Mouse (Mus musculus) left cerebral cortex, adult 8-10 months (tissue): Measurements from ENCODE around the gene Rcn2. TPM values are rescaled to one million over a fixed set of nuclear protein-coding genes. Genes with fewer than 3 reads are reported as not detected.
"Not testable (repeated sequence)": the region's sequence is repeated elsewhere in the genome, so short reads cannot be mapped to it uniquely, and the experiment has no call there.

Source experiments
- DNase-seq, 2 experiments: peaks; one replicate each; pipeline ENCODE4 v3.0.0; 2022; ENCODE audit warnings: low spot score in 2 of 2
- total RNA-seq, 4 experiments: library from RNA; stranded (reverse); gene quantifications; 2 replicates each; pipeline ENCODE4 v1.2.4; 2022

The Rcn2 gene
- 100 to 1,000 TPM in 3 of 4 experiments, 10 to 100 TPM in 1; 98.4 to 109 (median 102) TPM for total RNA-seq

DNA sequence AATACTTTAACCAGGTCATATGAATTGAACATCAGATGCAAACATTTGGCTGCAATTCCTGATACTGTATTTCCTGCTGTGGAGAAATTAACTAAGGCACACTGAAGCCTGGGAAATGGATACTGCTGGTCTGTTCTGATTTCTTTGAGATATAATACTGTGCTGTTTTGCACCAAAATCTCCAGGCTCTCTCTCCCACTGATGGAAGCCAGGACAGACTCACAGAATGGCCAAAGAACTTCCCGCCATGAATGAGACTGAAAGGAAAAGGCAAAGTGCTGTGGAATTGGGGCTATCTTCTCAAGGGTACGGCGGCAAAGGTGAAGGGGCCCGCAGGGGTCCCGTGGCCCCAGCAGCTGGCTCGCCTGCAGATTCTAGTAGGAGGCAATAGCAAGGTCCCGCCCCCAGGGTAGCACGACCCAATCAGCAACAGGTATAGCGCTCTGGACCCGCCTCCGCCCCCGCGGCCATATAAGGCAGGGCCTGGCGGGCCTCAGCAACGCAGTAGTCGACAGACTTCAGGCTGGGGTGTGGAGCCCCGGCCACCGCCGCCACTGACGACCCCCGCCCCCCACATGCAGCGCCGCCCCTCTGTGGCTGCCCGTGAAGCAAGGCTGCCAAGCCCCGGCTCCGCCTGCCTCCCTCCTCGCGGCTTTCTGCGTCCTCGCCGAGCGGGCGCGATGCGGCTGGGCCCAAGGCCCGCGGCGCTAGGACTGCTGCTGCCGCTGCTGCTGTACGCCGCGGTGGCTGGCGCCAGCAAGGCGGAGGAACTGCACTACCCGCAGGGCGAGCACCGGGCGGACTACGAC is at the start of gene Rcn2:
Gene Rcn2 (plus strand): TSS at position 474 of the 809 bp plus-strand sequence.
- DNase-seq = peak; percentile 94

DNA sequence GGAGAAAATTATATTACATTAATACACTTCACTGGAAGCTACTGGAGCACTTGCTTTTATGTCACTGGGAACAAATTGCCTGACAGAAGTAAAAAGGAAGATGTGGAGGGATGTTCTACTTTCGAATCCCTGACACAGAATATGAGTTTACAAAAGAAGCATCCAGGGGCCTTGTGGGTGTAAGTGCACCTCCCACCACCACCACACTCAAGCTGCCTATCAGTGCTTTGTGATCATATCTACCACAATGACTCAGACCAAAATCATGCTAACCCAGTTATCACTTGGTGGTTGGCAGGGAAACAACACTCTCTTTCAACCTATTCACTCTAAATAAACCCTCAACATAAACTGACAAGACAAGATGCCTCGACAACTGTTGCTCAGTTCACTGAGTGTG is 37.0 kb upstream of the Rcn2 start:
- DNase-seq = not testable (repeated sequence)

GRCm38 (mm10) chr9:56010450-56010849 is 31.2 kb upstream of the Rcn2 start, which contains the start of gene 4930563M21Rik:
4930563M21Rik (minus strand) TSS chr9:56010550.
- DNase-seq = no peak

GRCm38 (mm10) chr9:56024772-56025171 is 16.9 kb upstream of the Rcn2 start:
- DNase-seq = no peak

- DNase-seq = no peak
Measured at GRCm38 (mm10) chr9:56027292-56027691, 14.4 kb upstream of the Rcn2 start.

DNA sequence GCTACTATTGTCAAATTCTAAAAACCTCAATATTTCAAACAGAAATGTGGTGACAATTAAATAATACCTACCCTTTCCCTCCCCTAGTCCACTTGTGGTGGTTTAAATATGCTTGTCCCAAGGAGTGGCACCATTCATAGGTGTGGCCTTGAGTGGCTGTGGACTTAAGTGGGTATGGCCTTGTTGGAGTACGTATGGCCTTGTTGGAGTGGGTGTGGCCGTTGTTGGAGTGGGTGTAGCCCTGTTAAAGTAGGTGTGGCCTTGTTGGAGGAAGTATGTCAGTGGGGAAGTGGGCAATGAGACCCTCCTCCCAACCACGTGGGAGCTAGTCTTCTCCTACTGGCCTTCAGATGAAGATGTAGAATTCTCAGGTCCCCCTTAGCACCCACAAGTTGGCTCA is 9.4 kb upstream of the Rcn2 start:
- no peak for DNase-seq

DNA sequence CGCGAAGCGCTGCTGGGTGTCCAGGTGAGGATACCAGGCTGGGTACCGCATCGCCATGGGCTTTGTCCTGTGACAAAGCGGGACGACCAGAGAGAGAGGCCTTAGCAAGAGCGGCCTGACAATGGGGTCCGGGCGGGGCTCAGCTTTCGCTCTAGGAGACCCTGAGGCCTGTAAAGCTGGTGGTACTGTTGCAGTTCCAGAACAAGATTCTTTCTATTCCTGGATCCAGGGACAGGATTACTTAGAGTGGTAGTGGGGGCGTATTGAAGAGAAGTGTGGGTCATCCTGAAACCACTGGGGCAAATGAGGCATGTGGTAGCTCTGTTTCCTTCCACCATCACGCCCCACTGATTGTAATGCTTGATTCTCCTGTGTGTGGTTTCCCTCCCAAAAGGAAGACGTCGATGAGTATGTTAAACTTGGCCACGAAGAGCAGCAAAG is 556 bp downstream of the Rcn2 start:
- DNase-seq = no peak

DNA sequence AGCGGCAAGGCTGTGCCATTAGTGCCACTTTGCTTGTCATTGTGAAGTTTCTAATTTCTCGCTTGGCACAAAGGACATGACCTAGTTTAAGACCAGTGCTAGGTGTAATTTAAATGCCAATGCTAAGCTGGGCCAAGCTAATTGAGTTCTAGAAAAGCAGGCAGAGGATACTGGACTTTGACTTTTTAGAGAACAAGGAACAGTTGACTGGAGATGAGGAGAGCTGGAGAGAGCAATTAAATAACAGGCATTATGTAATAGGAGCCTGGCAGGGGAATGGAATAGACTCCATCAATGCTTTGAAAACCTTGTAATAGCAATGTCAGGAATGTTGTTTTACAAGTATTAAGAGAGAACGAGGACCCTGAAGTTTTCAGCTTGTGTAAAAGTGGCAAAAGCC is 12.2 kb downstream of the Rcn2 start:
- peak in 1 of 2 experiments; percentile 26 for DNase-seq

GRCm38 (mm10) chr9:56056147-56056546 is 14.5 kb downstream of the Rcn2 start:
- DNase-seq = no peak

GRCm38 (mm10) chr9:56062336-56062735 is 20.7 kb downstream of the Rcn2 start:
- DNase-seq = no peak

- DNase-seq = no peak
Measured at GRCm38 (mm10) chr9:56065011-56065410, 23.4 kb downstream of the Rcn2 start.

- DNase-seq = no peak
Measured at GRCm38 (mm10) chr9:56067964-56068363, 26.3 kb downstream of the Rcn2 start.

- no peak for DNase-seq
Measured at GRCm38 (mm10) chr9:56068630-56069029, 27.0 kb downstream of the Rcn2 start.

- no peak for DNase-seq
Measured at GRCm38 (mm10) chr9:56072861-56073260, 31.2 kb downstream of the Rcn2 start.

- DNase-seq = no peak
Measured at GRCm38 (mm10) chr9:56074863-56075262, 33.2 kb downstream of the Rcn2 start.

DNA sequence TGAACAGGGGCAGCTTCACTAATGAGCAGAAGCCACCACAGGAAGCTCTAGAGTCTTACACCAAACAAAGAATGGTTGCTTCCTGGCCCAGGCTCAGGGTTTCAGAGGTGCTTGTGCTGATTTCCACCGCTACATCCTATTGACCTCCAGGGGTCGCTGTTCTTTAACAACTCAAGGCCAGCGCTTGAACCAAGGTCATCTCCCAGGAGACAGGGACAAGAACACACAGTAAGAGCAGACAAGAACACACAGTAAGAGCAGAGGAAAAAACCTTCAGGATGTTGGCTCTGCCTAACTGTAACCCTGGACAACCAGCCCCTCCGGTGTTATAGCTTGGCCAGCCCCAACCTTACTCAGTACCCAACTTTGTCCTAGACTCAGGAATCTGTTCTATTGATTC is 33.6 kb downstream of the Rcn2 start:
- DNase-seq = peak in 1 of 2 experiments; percentile 66

DNA sequence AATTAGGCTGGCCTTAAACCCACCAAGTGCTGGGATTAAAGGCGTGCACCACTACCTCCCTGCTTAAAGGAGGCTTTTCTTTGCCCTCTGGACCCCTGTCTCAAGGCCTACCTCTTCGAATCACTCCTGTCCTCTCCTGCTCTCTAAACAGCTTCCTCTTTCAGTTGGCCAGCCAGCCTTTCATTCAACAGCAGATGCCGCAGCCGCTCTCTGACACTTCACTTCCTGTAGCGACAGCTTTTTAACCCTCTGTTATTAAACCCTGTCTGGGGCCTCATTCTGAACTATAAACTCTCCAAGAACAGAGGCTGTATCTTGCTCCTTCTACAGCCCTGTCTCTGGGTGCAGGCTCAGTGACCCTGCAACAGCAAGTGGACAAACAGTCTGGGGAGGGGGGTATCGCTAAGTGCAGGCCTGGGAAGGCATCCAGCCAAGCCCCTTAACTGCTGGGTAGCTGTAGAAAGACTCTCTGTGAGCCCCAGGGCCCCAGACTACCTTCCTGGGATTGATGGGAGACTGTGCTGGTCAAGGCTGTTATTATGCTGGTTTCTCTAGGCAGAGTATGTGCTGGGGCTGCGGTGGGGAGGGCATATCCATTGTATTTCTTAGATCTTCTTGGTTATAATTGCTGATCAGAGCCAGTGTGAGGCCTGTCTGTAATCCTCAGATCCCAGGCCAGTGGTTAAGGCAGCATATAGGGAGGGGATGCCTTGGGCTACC is 34.4 kb downstream of the Rcn2 start:
- DNase-seq = no peak

DNA sequence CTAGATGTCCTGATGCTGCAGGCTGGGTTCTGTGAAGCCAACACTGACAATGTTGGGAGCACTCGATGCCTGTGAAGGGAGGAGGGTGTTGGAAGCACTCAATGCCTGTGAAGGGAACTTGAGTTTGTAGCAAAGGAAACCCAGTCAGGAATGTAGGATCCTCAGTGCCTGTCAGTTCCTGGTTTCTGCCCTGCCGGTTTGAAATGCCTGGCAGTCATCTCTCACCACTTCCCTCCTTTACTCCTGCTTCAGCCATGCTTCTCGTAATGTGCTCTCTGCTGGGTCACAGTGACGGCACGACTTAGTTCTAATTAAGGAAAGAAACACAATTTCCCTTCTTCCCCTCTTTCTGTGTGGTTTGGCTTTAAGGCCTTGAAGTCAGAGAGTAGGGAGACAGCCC is 37.9 kb downstream of the Rcn2 start:
- DNase-seq = no peak

GRCm38 (mm10) chr9:56086524-56086923 is 44.9 kb downstream of the Rcn2 start:
- DNase-seq = no peak

DNA sequence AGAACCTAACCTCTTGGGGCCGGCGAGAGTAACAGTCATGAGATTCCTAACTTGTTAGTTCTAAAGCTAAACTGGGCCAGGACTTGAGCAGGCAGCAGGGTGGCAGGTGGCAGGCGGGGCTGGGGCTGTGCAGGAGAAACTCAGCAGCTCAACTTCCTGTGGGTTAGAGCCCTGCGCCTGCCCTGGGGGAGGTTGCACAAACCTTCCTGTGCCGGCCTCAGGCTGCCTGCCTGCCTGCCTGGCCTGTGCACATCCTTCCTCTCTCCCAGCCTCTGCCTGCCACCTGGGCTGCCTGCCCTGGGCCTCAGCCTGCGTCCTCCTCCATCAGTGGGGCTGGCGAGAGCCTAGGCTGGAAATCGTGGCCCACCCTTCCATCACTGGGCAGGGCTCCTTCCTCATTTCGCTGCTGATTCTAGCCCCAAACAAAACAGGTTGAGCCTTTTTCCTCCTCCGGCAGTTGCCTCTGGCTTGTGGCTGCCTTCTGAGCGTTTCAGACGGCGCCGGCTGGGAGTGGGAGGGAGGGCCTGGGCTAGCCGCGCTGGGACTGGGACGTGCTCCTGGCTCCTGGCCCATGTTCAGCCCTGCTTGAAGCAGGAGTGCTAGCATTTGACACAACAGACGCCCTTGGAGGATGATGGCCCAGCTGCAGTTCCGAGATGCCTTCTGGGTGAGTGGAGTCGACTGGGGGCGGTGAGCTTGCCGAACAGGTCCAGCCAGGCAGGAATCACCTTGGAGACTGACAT is 48.3 kb downstream of the Rcn2 start, which contains the start of gene Pstpip1:
Gene Pstpip1 (plus strand): TSS at position 185 of the 743 bp plus-strand sequence.
- peak in 1 of 2 experiments; percentile 50 for DNase-seq

DNA sequence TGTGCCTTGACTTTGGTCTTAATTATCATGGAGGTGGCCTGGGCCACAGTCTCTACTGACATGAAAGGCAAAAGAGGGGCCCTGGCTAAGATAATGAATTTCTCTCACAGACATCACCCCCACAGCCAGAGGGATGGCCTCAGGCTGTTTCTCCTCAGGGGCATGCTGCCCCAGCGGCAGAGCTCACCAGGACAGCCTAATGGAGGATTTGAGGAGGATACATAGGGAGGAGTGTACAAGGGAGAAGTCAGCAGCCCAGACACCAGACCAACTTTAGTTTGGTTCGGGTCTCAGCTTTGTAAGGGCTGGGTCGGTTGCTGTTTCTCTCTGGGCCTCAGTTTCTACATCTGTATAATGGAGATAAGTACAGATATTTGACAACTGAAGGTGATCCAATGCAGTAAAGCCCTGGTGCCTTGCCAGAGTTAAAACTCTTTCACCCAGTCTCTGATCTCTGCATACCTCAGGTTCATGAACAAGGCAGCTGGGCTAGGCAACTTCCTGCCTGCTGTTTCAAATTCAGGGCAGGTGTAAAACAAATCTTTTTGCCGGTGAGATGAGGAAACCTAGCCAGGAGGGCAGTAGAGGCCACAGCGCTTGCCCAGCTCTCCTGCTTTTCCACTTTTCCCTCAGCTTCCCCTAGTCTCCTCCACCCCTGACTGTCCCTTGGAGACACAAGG is 49.0 kb downstream of the Rcn2 start:
- no peak for DNase-seq
